Mouse (Mus musculus): ENCODE data around the gene Olfr820. TPM values are rescaled to one million over a fixed set of nuclear protein-coding genes. Genes with fewer than 3 reads are reported as not detected.
"Not testable (repeated sequence)": the region's sequence is repeated elsewhere in the genome, so short reads cannot be mapped to it uniquely, and the experiment has no call there.

Gene Olfr820
- total RNA-seq, 1 experiment = not detected

DNA sequence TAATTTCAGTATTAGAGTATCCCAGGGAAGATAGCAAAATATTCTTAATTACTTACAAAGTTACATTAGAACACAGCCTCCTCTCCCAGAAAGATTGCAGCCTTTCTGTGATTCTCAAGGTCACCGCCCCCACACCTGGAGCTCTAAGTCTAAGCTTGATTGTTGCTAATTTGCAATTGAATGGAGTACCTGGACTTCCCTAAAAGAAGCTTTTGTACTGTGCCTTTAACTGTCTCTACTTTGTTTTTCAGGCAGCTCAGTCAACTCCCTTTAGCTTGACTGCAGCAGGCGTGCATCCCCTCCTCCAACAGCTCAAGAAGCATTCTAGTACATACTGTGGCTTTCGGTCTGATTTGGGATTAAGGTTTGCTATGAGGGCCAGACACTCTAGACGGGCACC lies 8.3 kb upstream of the Olfr820 start:
- H3K9ac ChIP-seq (ENCODE audit: insufficient read depth, low read depth, low read length, poor library complexity, severe bottlenecking); in situ Hi-C loops (cut with MboI; ENCODE audit: low sequenced_read_pairs in 2 of 2, unreplicated experiment in 2 of 2); H3K9me3 ChIP-seq (ENCODE audit: control insufficient read depth, insufficient read depth, low read depth, low read length); H3K4me1 ChIP-seq (ENCODE audit: control insufficient read depth in 2 of 2, insufficient read depth in 2 of 2, low read length in 2 of 2, poor library complexity in 1 of 2); H3K36me3 ChIP-seq (ENCODE audit: control insufficient read depth, insufficient read depth, low read length, poor library complexity, severe bottlenecking): not testable (repeated sequence)
- peak; percentile 58 for DNase-seq (ENCODE audit: low read depth, low spot score)
- TF ChIP-seq CHD2 (IDR thresholded peaks at IDR 0.05; ENCODE audit: low read depth, low read length) (peak; percentile 74), HCFC1 (IDR thresholded peaks at IDR 0.05; ENCODE audit: borderline replicate concordance, insufficient read depth, low read length) (0 out of 2 replicates have a peak, but pooled peaks have one; percentile 38)
- Histone ChIP-seq H3K27ac (ENCODE audit: insufficient read depth, low read depth, low read length, poor library complexity, severe bottlenecking) (peak overlapping the region; percentile 77), H3K4me3 (ENCODE audit: insufficient read depth in 1 of 2, low read depth in 1 of 2, low read length in 2 of 2, poor library complexity in 1 of 2, severe bottlenecking in 1 of 2) (peak overlapping the region in 1 of 2 experiments; percentile 41; a peak in 2 of 4 replicates)

DNA sequence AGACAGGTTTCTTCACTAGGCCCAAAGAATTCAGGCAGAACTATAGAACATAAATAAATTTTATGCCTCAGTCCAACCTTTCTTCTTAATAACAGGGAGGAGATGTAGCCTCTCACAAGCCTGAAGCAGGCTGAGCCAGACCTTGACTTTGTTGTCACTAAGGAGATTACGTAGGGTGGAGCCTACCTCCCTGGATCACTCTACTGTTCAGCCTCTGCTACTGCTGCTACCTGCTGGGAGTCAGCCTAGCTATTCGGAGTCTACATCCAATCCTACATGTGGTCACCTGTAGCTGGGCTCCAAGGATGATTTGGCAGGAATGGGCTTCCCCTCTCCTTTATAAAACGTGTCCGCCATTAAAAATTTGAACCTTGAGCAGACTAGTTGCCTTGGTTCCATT lies 7.1 kb upstream of the Olfr820 start:
- in situ Hi-C loops (cut with MboI; ENCODE audit: low sequenced_read_pairs in 2 of 2, unreplicated experiment in 2 of 2); H3K4me1 ChIP-seq (ENCODE audit: control insufficient read depth in 2 of 2, insufficient read depth in 2 of 2, low read length in 2 of 2, poor library complexity in 1 of 2); H3K9me3 ChIP-seq (ENCODE audit: control insufficient read depth, insufficient read depth, low read depth, low read length); H3K36me3 ChIP-seq (ENCODE audit: control insufficient read depth, insufficient read depth, low read length, poor library complexity, severe bottlenecking): not testable (repeated sequence)
- DNase-seq (ENCODE audit: low read depth, low spot score) = peak; percentile 54
- Histone ChIP-seq H3K4me3 (ENCODE audit: insufficient read depth in 1 of 2, low read depth in 1 of 2, low read length in 2 of 2, poor library complexity in 1 of 2, severe bottlenecking in 1 of 2) (0 out of 4 replicates have a peak overlapping the region, but pooled peaks of 1 of the 2 experiments have one; percentile 5), H3K9ac (ENCODE audit: insufficient read depth, low read depth, low read length, poor library complexity, severe bottlenecking) (peak overlapping the region; percentile 43; the same call in 1 of the 2 replicates), H3K27ac (ENCODE audit: insufficient read depth, low read depth, low read length, poor library complexity, severe bottlenecking) (peak overlapping the region; percentile 87)

DNA sequence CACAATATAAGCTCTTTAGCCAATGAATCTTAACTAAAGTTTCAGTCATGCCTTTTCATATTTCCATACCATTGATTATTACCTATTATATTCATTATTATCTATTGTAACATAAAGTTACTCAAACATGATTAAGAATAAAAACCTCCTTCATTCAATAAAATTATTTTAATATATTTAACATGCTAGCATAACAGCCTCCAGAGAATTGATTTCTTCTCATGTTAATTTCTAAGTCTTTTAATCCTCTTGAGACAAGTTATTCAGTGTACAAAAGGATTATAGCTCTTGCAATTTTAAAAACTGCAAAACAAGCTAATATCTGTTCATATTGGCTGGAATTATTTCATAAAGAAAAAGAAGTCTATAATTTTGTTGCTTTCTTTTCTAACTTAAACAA lies 17.6 kb downstream of the Olfr820 start, which contains the start of gene Olfr821:
Olfr821 (plus strand) TSS at position 301 of the 400 bp plus-strand sequence.
- Histone ChIP-seq H3K4me1 (ENCODE audit: control insufficient read depth in 2 of 2, insufficient read depth in 2 of 2, low read length in 2 of 2, poor library complexity in 1 of 2) (no peaks in the 10 kb centered on the region), H3K36me3 (ENCODE audit: control insufficient read depth, insufficient read depth, low read length, poor library complexity, severe bottlenecking) (no peaks in the 10 kb centered on the region), H3K9ac (ENCODE audit: insufficient read depth, low read depth, low read length, poor library complexity, severe bottlenecking) (no peak within 1 kb of the TSS), H3K9me3 (ENCODE audit: control insufficient read depth, insufficient read depth, low read depth, low read length) (no peaks in the 10 kb centered on the region), H3K4me3 (ENCODE audit: insufficient read depth in 1 of 2, low read depth in 1 of 2, low read length in 2 of 2, poor library complexity in 1 of 2, severe bottlenecking in 1 of 2) (no peak within 1 kb of the TSS), H3K27ac (ENCODE audit: insufficient read depth, low read depth, low read length, poor library complexity, severe bottlenecking) (no peak within 1 kb of the TSS)
- in situ Hi-C loops (cut with MboI; ENCODE audit: low sequenced_read_pairs in 2 of 2, unreplicated experiment in 2 of 2) = no loop called here
- no peak for DNase-seq (ENCODE audit: low read depth, low spot score)
- no peak for TF ChIP-seq ZNF384 (IDR thresholded peaks at IDR 0.05; ENCODE audit: low read depth, low read length)
- TF ChIP-seq HCFC1 (IDR thresholded peaks at IDR 0.05; ENCODE audit: borderline replicate concordance, insufficient read depth, low read length) = no peak
- TF ChIP-seq MAFK (IDR thresholded peaks at IDR 0.05; ENCODE audit: insufficient read depth, low read depth, low read length) = no peak
- no peak for TF ChIP-seq ZC3H11A (IDR thresholded peaks at IDR 0.05; ENCODE audit: borderline replicate concordance, low read depth, low read length)
- TF ChIP-seq CHD2 (IDR thresholded peaks at IDR 0.05; ENCODE audit: low read depth, low read length) = no peak

DNA sequence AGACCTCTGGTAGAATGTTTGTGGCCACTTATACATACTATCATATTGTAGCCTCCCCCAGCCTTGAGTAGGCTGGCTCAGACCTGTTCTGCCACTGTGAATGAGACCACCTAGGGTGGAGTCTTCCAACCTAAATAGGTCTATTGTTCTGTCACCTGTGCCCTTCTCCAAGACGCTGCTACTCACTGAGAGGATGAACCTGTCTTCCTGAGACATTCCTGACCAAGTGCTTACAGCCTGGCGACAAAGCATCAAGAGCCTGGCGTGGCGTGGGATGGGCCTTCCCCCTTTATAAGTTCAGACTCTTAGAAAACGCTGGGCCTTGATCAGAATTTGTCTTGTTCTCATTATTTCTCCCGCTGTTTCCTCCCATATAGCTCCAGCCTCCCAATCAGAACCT lies 24.7 kb downstream of the Olfr820 start:
- no peaks in the 10 kb centered on the region for H3K9me3 ChIP-seq (ENCODE audit: control insufficient read depth, insufficient read depth, low read depth, low read length)
- no peak overlapping the region for H3K9ac ChIP-seq (ENCODE audit: insufficient read depth, low read depth, low read length, poor library complexity, severe bottlenecking)
- H3K4me3 ChIP-seq (ENCODE audit: insufficient read depth in 1 of 2, low read depth in 1 of 2, low read length in 2 of 2, poor library complexity in 1 of 2, severe bottlenecking in 1 of 2) = no peak overlapping the region
- no peaks in the 10 kb centered on the region for H3K36me3 ChIP-seq (ENCODE audit: control insufficient read depth, insufficient read depth, low read length, poor library complexity, severe bottlenecking)
- H3K4me1 ChIP-seq (ENCODE audit: control insufficient read depth in 2 of 2, insufficient read depth in 2 of 2, low read length in 2 of 2, poor library complexity in 1 of 2) = no peaks in the 10 kb centered on the region
- peak; percentile 25 for DNase-seq (ENCODE audit: low read depth, low spot score)
- no peak overlapping the region for H3K27ac ChIP-seq (ENCODE audit: insufficient read depth, low read depth, low read length, poor library complexity, severe bottlenecking)
- in situ Hi-C loops (cut with MboI; ENCODE audit: low sequenced_read_pairs in 2 of 2, unreplicated experiment in 2 of 2) = no loop called here
- TF ChIP-seq MAFK (IDR thresholded peaks at IDR 0.05; ENCODE audit: insufficient read depth, low read depth, low read length) (no peak), HCFC1 (IDR thresholded peaks at IDR 0.05; ENCODE audit: borderline replicate concordance, insufficient read depth, low read length) (no peak), ZC3H11A (IDR thresholded peaks at IDR 0.05; ENCODE audit: borderline replicate concordance, low read depth, low read length) (no peak), CHD2 (IDR thresholded peaks at IDR 0.05; ENCODE audit: low read depth, low read length) (no peak), ZNF384 (IDR thresholded peaks at IDR 0.05; ENCODE audit: low read depth, low read length) (no peak)

Other genes starting within 250 kb of the Olfr820 start
- not detected in 2 replicates for gene Olfr808, start 247.1 kb upstream of the Olfr820 start, total RNA-seq (2012; rRNA removed)
- gene Olfr809, start 238.0 kb upstream of the Olfr820 start, total RNA-seq (2012; rRNA removed) = not detected in 2 replicates
- gene Olfr810, start 217.7 kb upstream of the Olfr820 start, total RNA-seq (2012; rRNA removed) = not detected in 2 replicates
- not detected in 2 replicates for gene Olfr811, start 208.2 kb upstream of the Olfr820 start, total RNA-seq (2012; rRNA removed)
- gene Olfr812, start 166.5 kb upstream of the Olfr820 start, total RNA-seq (2012; rRNA removed) = not detected in 2 replicates
- not detected in 2 replicates for gene Olfr813, start 157.3 kb upstream of the Olfr820 start, total RNA-seq (2012; rRNA removed)
- gene Olfr814, start 132.8 kb upstream of the Olfr820 start, total RNA-seq (2012; rRNA removed) = 0.22 and 0.26 TPM in 2 replicates
- gene Olfr815, start 106.8 kb upstream of the Olfr820 start, total RNA-seq (2012; rRNA removed) = 0.58 and 0.63 TPM in 2 replicates
- gene Olfr816, start 97.0 kb upstream of the Olfr820 start, total RNA-seq (2012; rRNA removed) = not detected in 2 replicates
- gene Olfr818, start 63.5 kb upstream of the Olfr820 start, total RNA-seq (2012; rRNA removed) = not detected in 2 replicates
- not detected in 2 replicates for gene Olfr819, start 45.4 kb upstream of the Olfr820 start, total RNA-seq (2012; rRNA removed)
- gene Olfr247, start 36.5 kb upstream of the Olfr820 start, total RNA-seq (2012; rRNA removed) = not detected in 2 replicates
- gene Gm10310, start 27.6 kb upstream of the Olfr820 start, total RNA-seq (2012; rRNA removed) = not detected in 2 replicates
- not detected in 2 replicates for gene Olfr821, start 17.7 kb downstream of the Olfr820 start, total RNA-seq (2012; rRNA removed)
- gene Olfr822, start 58.6 kb downstream of the Olfr820 start, total RNA-seq (2012; rRNA removed) = not detected in 2 replicates
- gene Olfr823, start 102.8 kb downstream of the Olfr820 start, total RNA-seq (2012; rRNA removed) = not detected in 2 replicates
- not detected in 2 replicates for gene Olfr824, start 117.4 kb downstream of the Olfr820 start, total RNA-seq (2012; rRNA removed)
- gene Olfr825, start 154.1 kb downstream of the Olfr820 start, total RNA-seq (2012; rRNA removed) = not detected in 2 replicates
- gene Olfr826, start 171.6 kb downstream of the Olfr820 start, total RNA-seq (2012; rRNA removed) = not detected in 2 replicates
- not detected in 2 replicates for gene Olfr827, start 201.8 kb downstream of the Olfr820 start, total RNA-seq (2012; rRNA removed)

Measured in ES-E14 (cell line).